ENCODE assay signal across 11 mouse cellular contexts in genomic region chr7:28263786-28264185, GRCm38 (mm10). TPM values are rescaled to one million over a fixed set of nuclear protein-coding genes. Genes with fewer than 3 reads are reported as not detected.
DNase-seq lines count a peak whose midpoint lies in the region; ATAC-seq and TF ChIP-seq lines count a peak whose summit lies in the region.
"Had no signal": no experiment of that assay in that cellular context is flagged by ENCODE, and none has a peak within 500 bp of the region (broad histone marks: within the 10 kb centered on the region; RNA-seq: fewer than 3 reads in every experiment).

No protein-coding gene starts in this region.

- peak; percentile 92 for DNase-seq in midbrain, embryonic 11.5 days (ENCODE audit: low spot score, missing footprints)
- peak; percentile 65 to 67 for DNase-seq in adrenal gland, adult 18-20 months (ENCODE audit: low spot score in 2 of 2)
- peak; percentile 85 for DNase-seq in forelimb bud, embryonic 11.5 days (ENCODE audit: low read depth, low spot score)
- DNase-seq in kidney, postnatal 0 days (ENCODE audit: low spot score), result peak; percentile 87
- DNase-seq in mesoderm, embryonic 11.5 days (ENCODE audit: low read depth, low spot score), result peak; percentile 87
- DNase-seq in thymus, postnatal 25 days, result peak; percentile 71
- DNase-seq in cerebellum, adult 9-10 months, result no peak

- H3K27ac ChIP-seq in midbrain, embryonic 11.5 days (ENCODE audit: low read depth, low read length), result no peak overlapping the region
- no peak overlapping the region for H3K27ac ChIP-seq in midbrain, embryonic 15.5 days
- H3K27ac ChIP-seq in kidney, postnatal 0 days, result no peak overlapping the region
- H3K27ac ChIP-seq: embryonic facial prominence, embryonic 15.5 days; liver, embryonic 15.5 days; stomach, embryonic 15.5 days had no signal

- no peak overlapping the region for H3K4me2 ChIP-seq in midbrain, embryonic 11.5 days
- no peak overlapping the region for H3K4me2 ChIP-seq in midbrain, embryonic 15.5 days
- H3K4me2 ChIP-seq in kidney, postnatal 0 days (ENCODE audit: low read length), result no peak overlapping the region
- H3K4me2 ChIP-seq: embryonic facial prominence, embryonic 15.5 days; liver, embryonic 15.5 days; stomach, embryonic 15.5 days had no signal

- H3K9me3 ChIP-seq in midbrain, embryonic 11.5 days (ENCODE audit: control insufficient read depth, low read length), result no peaks in the 10 kb centered on the region
- H3K9me3 ChIP-seq in midbrain, embryonic 15.5 days, result no peaks in the 10 kb centered on the region
- H3K9me3 ChIP-seq in kidney, postnatal 0 days (replicated peaks; ENCODE audit: low read length), result no peaks in the 10 kb centered on the region
- H3K9me3 ChIP-seq: embryonic facial prominence, embryonic 15.5 days; liver, embryonic 15.5 days; stomach, embryonic 15.5 days had no signal

- H3K4me1 ChIP-seq in midbrain, embryonic 11.5 days (ENCODE audit: control insufficient read depth, insufficient read depth, low read length), result 0 out of 2 replicates have a peak, but pooled peaks cover 5% of the 10 kb centered on the region
- peaks cover 5% of the 10 kb centered on the region for H3K4me1 ChIP-seq in midbrain, embryonic 15.5 days
- H3K4me1 ChIP-seq in kidney, postnatal 0 days (replicated peaks; ENCODE audit: insufficient read depth, low read length), result no peaks in the 10 kb centered on the region
- H3K4me1 ChIP-seq: stomach, embryonic 15.5 days had no signal

- TF ChIP-seq CTCF in kidney, postnatal 0 days (IDR thresholded peaks at IDR 0.05; ENCODE audit: low read depth), result peak; percentile 20; the same call in 1 of the 2 replicates

- ATAC-seq in midbrain, embryonic 11.5 days (ENCODE audit: low FRiP score), result no peak
- no peak for ATAC-seq in midbrain, embryonic 15.5 days (replicated peaks)
- ATAC-seq in kidney, postnatal 0 days (replicated peaks; ENCODE audit: low FRiP score, low read depth), result peak; percentile 47; the same call in 1 of the 2 replicates

- H3K27me3 ChIP-seq in midbrain, embryonic 11.5 days (ENCODE audit: control insufficient read depth, insufficient read depth, low read length), result no peaks in the 10 kb centered on the region
- peaks cover 7% of the 10 kb centered on the region; the same call in 1 of the 2 replicates for H3K27me3 ChIP-seq in midbrain, embryonic 15.5 days (replicated peaks)
- no peaks in the 10 kb centered on the region for H3K27me3 ChIP-seq in kidney, postnatal 0 days (ENCODE audit: insufficient read depth, low read length)
- H3K27me3 ChIP-seq: embryonic facial prominence, embryonic 15.5 days; stomach, embryonic 15.5 days had no signal

- 8% methylated on average over 15 of the region's 15 CpGs for WGBS in midbrain, embryonic 11.5 days
- WGBS in midbrain, embryonic 15.5 days, result 8% methylated on average over 15 of the region's 15 CpGs
- WGBS in kidney, postnatal 0 days, result 6% methylated on average over 14 of the region's 15 CpGs

- no peak overlapping the region for H3K4me3 ChIP-seq in midbrain, embryonic 11.5 days (ENCODE audit: low read depth, low read length)
- no peak overlapping the region for H3K4me3 ChIP-seq in midbrain, embryonic 15.5 days
- H3K4me3 ChIP-seq in kidney, postnatal 0 days (replicated peaks; ENCODE audit: low read depth, low read length), result no peak overlapping the region
- H3K4me3 ChIP-seq: embryonic facial prominence, embryonic 15.5 days; liver, embryonic 15.5 days; stomach, embryonic 15.5 days had no signal

- H3K36me3 ChIP-seq in midbrain, embryonic 11.5 days (ENCODE audit: control insufficient read depth, insufficient read depth, low read length), result no peaks in the 10 kb centered on the region
- no peaks in the 10 kb centered on the region for H3K36me3 ChIP-seq in midbrain, embryonic 15.5 days (replicated peaks)
- no peaks in the 10 kb centered on the region for H3K36me3 ChIP-seq in kidney, postnatal 0 days (ENCODE audit: insufficient read depth, low read length)
- H3K36me3 ChIP-seq: embryonic facial prominence, embryonic 15.5 days; liver, embryonic 15.5 days; stomach, embryonic 15.5 days had no signal

- no peak overlapping the region for H3K9ac ChIP-seq in midbrain, embryonic 11.5 days (ENCODE audit: low read length)
- H3K9ac ChIP-seq in midbrain, embryonic 15.5 days, result no peak overlapping the region
- H3K9ac ChIP-seq in kidney, postnatal 0 days (ENCODE audit: low read depth, low read length), result no peak overlapping the region
- H3K9ac ChIP-seq: embryonic facial prominence, embryonic 15.5 days; liver, embryonic 15.5 days; stomach, embryonic 15.5 days had no signal

RNA-seq across cellular contexts. Expression of gene Eid2, which starts 3.9 kb away (rescaled TPM):
- polyA plus RNA-seq in midbrain, embryonic 11.5 days (2014; fragmentation: Nextera tagmentation; extraction: Ambion mirVana), result 10.1 and 13.4 TPM in 2 replicates
- 16.4 and 21.0 TPM in 2 replicates for polyA plus RNA-seq in midbrain, embryonic 15.5 days (2015; fragmentation: Nextera tagmentation; extraction: Ambion mirVana)
- 10 to 100 TPM; 22.3 to 27.8 TPM for total RNA-seq in adrenal gland, adult 18-20 months (2021)
- polyA plus RNA-seq in kidney, postnatal 0 days (2015; fragmentation: Nextera tagmentation; extraction: Ambion mirVana), result 4.5 and 10.9 TPM in 2 replicates

RNA-seq across cellular contexts. Expression of gene Eid2b, which starts 13.8 kb away (rescaled TPM):
- 18.0 and 21.9 TPM in 2 replicates for polyA plus RNA-seq in midbrain, embryonic 11.5 days (2014; fragmentation: Nextera tagmentation; extraction: Ambion mirVana)
- 44.1 and 45.1 TPM in 2 replicates for polyA plus RNA-seq in midbrain, embryonic 15.5 days (2015; fragmentation: Nextera tagmentation; extraction: Ambion mirVana)
- total RNA-seq in adrenal gland, adult 18-20 months (2021), result 10 to 100 TPM in 1 of 2 experiments, 1 to 10 TPM in 1; 9.4 to 10.1 TPM
- 13.8 and 15.6 TPM in 2 replicates for polyA plus RNA-seq in kidney, postnatal 0 days (2015; fragmentation: Nextera tagmentation; extraction: Ambion mirVana)

RNA-seq across cellular contexts. Expression of gene Selenov, which starts 27.2 kb away (rescaled TPM):
- 0.41 and 0.48 TPM in 2 replicates for polyA plus RNA-seq in midbrain, embryonic 11.5 days (2014; fragmentation: Nextera tagmentation; extraction: Ambion mirVana)
- polyA plus RNA-seq in midbrain, embryonic 15.5 days (2015; fragmentation: Nextera tagmentation; extraction: Ambion mirVana), result 0.92 and 1.3 TPM in 2 replicates
- total RNA-seq in adrenal gland, adult 18-20 months (2021), result not detected
- polyA plus RNA-seq in kidney, postnatal 0 days (2015; fragmentation: Nextera tagmentation; extraction: Ambion mirVana), result 0.14 and 0.26 TPM in 2 replicates

RNA-seq across cellular contexts. Expression of gene Dll3, which starts 38.3 kb away (rescaled TPM):
- polyA plus RNA-seq in midbrain, embryonic 11.5 days (2014; fragmentation: Nextera tagmentation; extraction: Ambion mirVana), result 89.6 and 90.0 TPM in 2 replicates
- polyA plus RNA-seq in midbrain, embryonic 15.5 days (2015; fragmentation: Nextera tagmentation; extraction: Ambion mirVana), result 22.6 and 23.1 TPM in 2 replicates
- total RNA-seq in adrenal gland, adult 18-20 months (2021), result under 1 TPM in 1 of 2 experiments, not detected in 1; 0.35 TPM
- polyA plus RNA-seq in kidney, postnatal 0 days (2015; fragmentation: Nextera tagmentation; extraction: Ambion mirVana), result 0.43 and 0.45 TPM in 2 replicates
- polyA plus RNA-seq: liver, embryonic 15.5 days had no signal

RNA-seq across cellular contexts. Expression of gene Timm50, which starts 48.1 kb away (rescaled TPM):
- 195 and 214 TPM in 2 replicates for polyA plus RNA-seq in midbrain, embryonic 11.5 days (2014; fragmentation: Nextera tagmentation; extraction: Ambion mirVana)
- 129 and 136 TPM in 2 replicates for polyA plus RNA-seq in midbrain, embryonic 15.5 days (2015; fragmentation: Nextera tagmentation; extraction: Ambion mirVana)
- total RNA-seq in adrenal gland, adult 18-20 months (2021), result 10 to 100 TPM; 72.4 to 98.0 TPM
- 117 and 122 TPM in 2 replicates for polyA plus RNA-seq in kidney, postnatal 0 days (2015; fragmentation: Nextera tagmentation; extraction: Ambion mirVana)
